Mouse (Mus musculus) erythroblast, embryonic 14.5 days (primary cell): Measurements from ENCODE around the gene Nans.

Experiments used
- GATA1 ChIP-seq: IDR thresholded peaks from 2 replicates; pipeline ENCODE4 v1.6.1; 2012; ENCODE audit warnings: low read length, inconsistent platforms, mixed read lengths
- TAL1 ChIP-seq: IDR thresholded peaks from 3 replicates; pipeline ENCODE4 v1.6.1; 2012; ENCODE audit warnings: low read length, inconsistent platforms, mixed read lengths

GRCm38 (mm10) chr4:46503881-46504280 is 14.8 kb downstream of the Nans start:
- TF ChIP-seq GATA1 (no peak), TAL1 (no peak)
